Mouse (Mus musculus) Muller cell, postnatal 12 days (primary cell): Measurements from ENCODE around the gene Chrna1.

ENCODE experiments used
- DNase-seq: peaks from one replicate; pipeline ENCODE4 v3.0.0-alpha.2; 2015; ENCODE audit errors: inconsistent ontology term

The Chrna1 gene

DNA sequence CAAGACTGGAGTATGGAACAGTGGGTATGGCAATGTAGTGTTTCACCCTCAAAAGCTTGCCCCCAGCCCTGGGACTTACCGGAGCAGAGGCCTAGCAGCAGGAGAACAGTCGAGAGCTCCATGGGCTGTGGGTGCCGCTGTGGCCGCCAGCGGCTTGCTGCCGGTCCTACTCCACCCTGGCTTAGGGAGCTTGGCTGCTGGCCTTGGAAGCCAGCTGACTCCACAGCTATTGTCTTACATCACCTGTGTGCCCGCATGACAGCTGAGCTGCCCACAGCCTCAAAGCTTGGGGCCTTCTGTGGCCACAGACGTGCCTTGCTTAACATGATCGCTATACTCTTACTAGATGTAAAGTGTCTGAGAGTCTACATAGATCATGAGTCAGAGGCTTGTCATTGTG is at the start of gene Chrna1:
Gene Chrna1 (minus strand): TSS at position 173 of the 400 bp plus-strand sequence.
- DNase-seq: no peak

GRCm38 (mm10) chr2:73618486-73619052 is 38.4 kb upstream of the Chrna1 start:
- DNase-seq: no peak

DNA sequence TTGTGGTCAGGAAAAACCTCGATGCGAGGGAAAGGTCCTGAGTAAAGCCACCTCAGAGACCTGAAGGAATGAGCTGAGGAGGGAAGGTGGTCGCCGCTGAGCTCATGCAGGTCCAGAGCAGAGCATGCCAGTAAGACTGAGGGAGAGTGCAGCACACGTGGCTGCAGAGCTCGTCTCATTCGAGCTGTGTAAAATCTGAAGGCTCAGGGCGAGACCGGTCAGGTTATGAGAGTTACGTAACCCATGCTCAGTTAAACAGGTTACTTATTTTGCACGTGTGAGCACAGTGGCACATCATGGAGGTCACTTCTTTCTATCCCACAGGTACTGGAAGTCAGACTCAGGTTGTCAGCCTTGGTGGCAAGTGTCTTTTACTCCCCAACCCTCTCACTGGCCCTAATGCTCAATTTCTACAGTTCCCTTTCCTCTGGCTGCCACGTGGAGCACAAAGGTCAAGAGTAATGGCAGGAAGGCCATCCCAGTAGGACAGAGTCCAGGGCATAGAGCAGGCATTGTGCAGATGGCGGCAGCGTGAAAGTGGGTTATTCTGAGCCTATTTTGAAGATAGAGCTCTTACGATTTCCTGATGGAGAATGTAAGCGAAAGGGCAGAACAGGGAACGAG is 36.4 kb upstream of the Chrna1 start:
- DNase-seq: no peak

- no peak for DNase-seq
Observed at GRCm38 (mm10) chr2:73615456-73615855, 35.3 kb upstream of the Chrna1 start.

GRCm38 (mm10) chr2:73614303-73614702 is 34.2 kb upstream of the Chrna1 start:
- no peak for DNase-seq

DNA sequence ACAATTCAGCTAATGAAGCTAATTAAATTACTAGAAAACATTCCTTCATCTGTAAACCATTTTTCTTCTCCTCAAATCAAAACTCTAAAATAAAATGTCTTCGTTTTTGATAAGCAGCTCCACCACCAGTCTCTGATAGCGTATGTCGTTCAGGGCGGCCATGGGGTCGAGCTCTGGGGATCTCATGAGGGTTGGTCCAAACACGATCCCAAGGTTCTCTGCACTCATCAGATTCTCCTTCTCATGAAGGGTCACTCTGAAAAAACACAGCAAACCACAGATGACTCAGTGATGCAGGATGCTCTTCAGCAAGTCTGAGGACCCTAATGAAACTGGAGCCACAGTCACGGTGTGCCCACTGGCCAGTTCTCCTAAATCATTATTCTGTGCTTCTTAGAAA is 32.8 kb upstream of the Chrna1 start:
- DNase-seq: peak; percentile 31

DNA sequence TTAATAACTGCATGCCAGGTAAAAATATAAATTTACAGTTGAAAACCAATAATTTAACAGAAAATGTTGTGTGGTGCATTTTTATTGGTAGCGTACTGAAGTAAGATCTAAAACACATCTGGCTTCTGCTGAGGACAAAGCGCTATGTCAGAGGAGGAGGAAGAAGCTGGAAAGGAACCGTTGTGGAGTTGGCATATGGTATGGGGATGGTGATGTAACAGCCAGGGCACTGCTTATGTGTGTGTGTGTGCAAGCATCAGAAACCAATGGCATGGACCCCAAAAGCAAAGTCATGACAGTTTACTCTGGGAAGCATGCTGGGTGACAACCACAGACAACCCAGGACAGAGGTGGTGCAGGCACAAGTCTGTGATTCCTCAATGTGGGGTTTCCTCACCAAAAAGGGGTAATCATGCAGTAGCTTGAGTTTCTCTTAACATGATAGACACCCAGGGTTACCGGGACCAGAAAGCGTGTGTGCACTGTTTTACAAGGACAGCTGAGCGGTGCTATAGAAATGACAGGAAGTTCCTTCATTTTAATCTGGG is 32.3 kb upstream of the Chrna1 start:
- no peak for DNase-seq

DNA sequence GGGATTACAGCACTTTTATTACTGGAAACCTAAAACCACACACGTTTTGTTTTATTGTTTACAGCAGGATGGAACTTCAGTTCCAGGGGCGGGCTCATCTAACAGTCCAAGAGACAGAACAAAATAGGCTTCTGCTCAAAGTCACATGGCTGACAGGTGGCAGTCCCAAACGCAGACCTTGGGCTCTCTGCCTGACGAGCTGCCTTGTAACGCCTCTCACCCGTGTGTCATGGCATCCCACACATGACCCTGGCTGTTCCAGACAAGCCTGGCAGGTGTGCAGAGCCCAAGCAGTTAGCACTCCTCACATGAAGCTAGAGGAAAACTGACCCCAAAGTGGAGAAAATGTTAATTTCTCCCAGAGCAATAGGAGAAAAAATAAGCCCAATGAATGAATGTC is 31.7 kb upstream of the Chrna1 start:
- DNase-seq: no peak

- DNase-seq: no peak
Observed at GRCm38 (mm10) chr2:73609724-73610210, 29.6 kb upstream of the Chrna1 start.

- peak; percentile 88 for DNase-seq
Observed at GRCm38 (mm10) chr2:73609067-73609723, 29.1 kb upstream of the Chrna1 start.

DNA sequence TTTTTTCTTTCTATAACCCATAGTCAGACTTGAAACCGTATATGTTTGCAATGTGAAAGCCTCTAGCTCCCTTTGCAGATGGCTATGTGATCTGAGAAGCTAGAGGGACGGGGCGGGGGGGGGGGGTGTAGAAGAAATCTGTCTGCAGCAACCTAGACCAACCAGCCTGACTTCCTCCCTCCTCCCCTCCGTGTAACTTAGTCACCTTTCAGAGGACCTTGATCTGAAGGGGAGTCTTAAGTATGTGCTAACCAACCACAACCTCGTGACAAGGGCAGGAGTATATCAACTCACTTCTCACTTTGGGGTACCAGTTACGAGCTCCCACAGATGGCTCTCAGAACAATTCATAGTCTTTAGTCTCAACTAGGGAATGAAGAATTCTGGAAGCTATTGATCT is 28.3 kb upstream of the Chrna1 start:
- no peak for DNase-seq

DNA sequence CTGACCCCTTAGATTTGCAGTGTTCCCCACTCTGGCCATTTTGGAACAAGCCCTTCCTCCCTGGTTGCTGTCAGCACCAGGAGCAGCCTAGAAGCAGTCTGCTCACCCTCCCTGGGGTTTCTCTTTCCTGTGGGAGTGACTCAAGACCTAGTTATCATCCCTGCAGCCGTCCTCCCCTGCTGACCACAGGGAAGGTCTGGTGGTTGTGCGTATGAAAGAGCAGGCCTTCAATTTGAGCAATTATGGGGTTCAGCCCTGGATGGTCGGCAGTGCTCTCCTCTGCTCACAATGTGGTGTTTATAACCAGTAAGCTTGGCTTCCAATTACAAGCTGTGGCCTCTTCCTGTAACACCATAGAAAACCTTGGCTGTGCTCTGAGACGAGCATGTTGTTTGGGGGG is 27.5 kb upstream of the Chrna1 start:
- peak; percentile 76 for DNase-seq

DNA sequence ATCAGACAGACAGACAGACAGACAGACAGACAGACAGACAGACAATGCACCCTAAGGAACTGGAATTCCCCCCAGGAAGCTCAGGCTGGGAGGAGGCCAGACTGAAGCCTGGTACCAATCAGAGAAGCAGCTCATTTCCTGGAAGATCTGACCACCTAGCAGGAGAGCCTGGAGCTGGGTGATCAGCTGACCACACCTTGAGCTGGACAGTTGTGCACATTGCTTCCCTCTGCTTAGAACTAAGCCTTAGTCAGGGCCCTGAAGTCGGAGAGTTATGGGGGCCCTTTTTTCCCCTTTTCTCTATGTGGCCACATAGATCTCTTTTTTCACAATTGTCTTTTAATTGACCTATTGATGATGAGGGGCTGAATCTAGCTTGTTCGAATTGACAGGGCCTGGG is 27.0 kb upstream of the Chrna1 start:
- DNase-seq: no peak

DNA sequence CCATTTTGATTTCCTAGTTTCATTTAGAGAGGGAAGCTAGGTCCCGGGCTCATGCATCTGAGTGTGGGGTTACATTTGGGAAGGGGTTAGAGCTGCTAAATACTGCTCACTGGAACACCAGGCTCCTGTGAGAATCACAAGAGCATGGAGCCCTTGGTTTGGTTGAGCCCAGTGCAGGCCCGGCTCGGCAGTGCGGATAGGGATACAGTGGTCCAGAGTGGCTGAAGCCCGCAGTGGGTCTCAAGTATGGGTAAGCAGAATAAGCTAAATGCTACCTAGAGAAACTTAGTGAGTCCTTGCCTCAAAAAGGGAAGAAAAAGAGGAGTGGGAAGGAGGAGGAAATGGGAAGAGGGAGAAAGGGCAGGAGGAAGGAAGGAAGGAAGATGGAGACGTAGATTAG is 26.5 kb upstream of the Chrna1 start:
- DNase-seq: no peak

DNA sequence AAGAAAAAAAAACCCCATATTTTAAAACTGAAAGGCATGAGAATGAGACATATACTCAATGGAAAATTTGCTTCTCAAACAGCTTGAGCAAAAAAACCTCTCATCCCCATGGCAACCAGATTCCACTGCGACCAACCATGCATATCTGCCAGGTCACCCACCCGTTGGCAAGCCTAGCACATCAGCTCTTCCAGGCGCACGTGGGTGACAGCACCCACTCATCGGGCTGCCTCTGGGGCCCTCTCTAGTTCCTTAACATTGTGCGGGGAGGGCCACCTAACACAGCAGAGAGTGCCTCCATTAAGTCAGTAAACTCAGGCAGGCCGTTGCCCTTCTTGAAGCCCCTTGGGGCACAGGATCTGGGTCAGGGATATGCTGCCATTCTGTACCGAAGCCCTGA is 24.9 kb upstream of the Chrna1 start:
- peak; percentile 73 for DNase-seq

DNA sequence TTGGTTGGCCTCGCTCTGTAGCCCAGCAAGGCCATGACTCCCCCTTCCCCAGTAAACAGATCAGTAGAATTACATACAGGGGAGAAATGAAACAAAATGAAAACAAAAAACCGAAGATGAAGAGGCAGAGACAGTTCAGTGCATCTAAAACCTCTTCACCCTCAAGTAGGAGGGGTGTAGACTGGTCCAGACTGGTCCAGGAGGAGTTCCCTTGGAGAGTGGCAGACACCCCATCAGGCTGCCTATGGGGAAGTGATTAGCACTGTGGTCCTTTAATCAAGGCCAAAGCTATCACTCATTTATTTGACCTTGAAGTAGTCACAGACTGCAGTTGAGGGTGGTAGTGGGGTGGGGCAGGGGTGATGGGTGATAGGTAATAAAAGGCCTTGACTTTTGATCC is 24.4 kb upstream of the Chrna1 start:
- DNase-seq: no peak

- no peak for DNase-seq
Observed at GRCm38 (mm10) chr2:73600650-73601049, 20.5 kb upstream of the Chrna1 start.

DNA sequence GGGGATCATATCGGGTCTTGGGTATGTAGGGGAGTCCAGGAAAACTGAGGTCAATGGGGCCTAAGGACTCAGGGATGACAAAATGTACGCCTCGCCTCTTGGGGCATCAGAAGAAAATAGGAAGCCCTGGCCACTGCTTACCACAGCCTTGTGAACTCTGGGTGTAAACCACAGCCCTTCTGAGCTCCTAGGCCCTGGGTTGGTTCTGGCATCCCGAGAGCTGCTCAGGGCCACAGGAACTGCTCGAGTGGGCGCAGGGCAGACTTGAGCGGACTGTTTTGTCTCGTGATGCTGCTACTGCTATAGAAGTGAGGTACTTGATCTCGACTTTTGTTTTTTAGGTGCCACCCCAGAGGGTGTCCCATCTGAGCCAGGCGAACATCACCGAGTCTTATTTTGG is 17.6 kb upstream of the Chrna1 start:
- DNase-seq: no peak

- no peak for DNase-seq
Observed at GRCm38 (mm10) chr2:73596786-73597185, 16.6 kb upstream of the Chrna1 start.

GRCm38 (mm10) chr2:73596326-73596725 is 16.2 kb upstream of the Chrna1 start:
- no peak for DNase-seq

DNA sequence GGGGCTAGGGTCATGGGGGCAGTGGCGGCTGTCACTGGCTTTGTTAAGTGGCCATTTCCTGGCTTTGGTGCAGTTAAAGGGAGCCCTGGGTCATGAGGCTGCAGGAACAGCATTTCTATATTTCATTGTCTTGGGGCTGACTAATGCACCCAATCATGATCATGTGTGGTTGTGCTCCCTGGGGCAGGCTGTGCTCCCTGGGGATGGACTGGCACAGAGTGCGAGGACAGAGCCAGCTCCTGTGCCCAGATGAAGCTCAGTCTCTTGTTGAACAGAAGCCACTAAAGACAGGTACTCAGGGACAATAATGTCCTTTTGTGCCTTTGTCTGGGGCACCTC is 12.9 kb upstream of the Chrna1 start:
- no peak for DNase-seq

DNA sequence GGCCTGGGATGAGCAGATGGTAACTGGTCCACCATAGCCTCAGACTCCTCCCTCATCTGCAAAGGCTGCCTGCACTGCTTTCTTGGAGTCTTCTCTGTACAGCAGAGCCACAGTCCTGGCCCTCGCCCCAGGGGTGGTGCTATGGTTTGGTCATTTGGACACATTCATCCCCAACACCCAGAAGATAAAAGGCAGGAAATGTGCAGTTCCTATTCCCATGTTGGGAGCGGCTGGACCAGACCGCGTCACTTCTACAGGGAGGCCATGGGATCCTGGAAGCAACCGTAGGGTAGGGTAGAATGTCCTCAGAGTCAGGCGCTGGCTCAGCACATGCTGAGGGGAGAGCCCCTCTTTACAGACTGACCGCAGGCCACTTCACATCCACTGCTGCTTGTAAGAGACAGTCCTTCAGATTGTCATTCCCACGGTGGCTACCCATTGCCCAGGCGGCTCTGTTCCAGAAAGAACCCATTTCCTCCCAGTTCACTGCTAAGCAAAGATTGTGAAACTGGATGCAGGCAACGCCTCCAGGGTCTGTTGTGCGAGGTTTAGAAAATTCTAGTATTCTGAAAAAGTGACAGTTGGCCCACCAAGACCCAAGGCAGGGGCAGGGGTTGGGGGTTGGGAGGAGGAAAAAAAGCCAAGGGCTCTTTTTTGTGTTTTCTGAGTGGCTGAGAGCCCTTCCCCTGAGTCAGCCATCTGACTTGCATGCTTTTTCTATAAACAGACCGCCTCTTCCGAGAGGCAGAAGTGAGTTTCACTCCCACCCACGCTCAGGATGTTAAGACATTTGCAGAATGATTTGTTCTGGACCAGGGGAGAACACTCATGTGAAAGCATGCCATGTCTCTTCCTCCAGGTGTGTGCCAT is 12.3 kb upstream of the Chrna1 start:
- DNase-seq: no peak
